Comparison of ENCODE assay signal across 14 mouse cellular contexts in the genomic region with DNA sequence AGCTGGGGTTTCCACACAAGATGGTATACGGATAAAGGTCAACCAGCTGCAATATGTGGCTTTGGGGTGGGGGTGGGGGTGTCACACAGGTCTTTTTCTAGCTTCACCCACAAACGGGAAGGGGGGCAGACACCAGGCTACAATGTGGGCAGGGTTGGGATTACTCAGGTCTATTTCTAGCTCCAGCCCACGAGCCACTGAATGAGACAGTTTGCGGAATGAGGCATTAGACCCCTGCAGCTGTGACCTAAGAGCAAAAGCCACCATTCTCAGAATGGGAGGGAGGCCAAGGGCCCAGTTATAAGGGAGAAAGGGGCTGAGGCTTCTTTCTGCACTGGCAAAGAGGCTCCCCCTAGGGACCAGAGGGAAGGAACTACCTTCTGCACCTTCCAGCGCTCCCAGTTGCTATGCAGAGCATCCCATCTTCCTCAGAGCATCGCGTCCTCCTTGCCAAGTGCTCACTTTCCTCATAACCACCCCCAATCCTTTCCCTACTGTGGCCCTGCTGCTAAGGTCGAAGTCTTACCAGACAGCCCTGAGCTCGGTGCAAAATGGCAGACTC. TPM values are rescaled to one million over a fixed set of nuclear protein-coding genes. Genes with fewer than 3 reads are reported as not detected.
DNase-seq lines count a peak whose midpoint lies in the region; ATAC-seq and TF ChIP-seq lines count a peak whose summit lies in the region.
"Had no signal": no experiment of that assay in that cellular context is flagged by ENCODE, and none has a peak within 500 bp of the region (broad histone marks: within the 10 kb centered on the region; RNA-seq: fewer than 3 reads in every experiment).

No protein-coding gene starts in this region.

- DNase-seq in cerebellum, adult 11-12 months, result peak; percentile 39
- DNase-seq in cerebellum, adult 9-11 months, result no peak
- DNase-seq in kidney, postnatal 0 days (ENCODE audit: low spot score), result no peak
- peak; percentile 12 for DNase-seq in thymus, postnatal 4 days
- DNase-seq in thymus, postnatal 36 days, result no peak
- no peak for DNase-seq in ovary, postnatal 14 days (ENCODE audit: low spot score)
- DNase-seq in kidney, postnatal 25 days, result no peak
- DNase-seq: adrenal gland, postnatal 25 days; kidney, postnatal 4 days had no signal

- H3K27ac ChIP-seq in kidney, postnatal 0 days, result no peak overlapping the region
- no peak overlapping the region for H3K27ac ChIP-seq in kidney, embryonic 14.5 days (ENCODE audit: low read depth, low read length)
- H3K27ac ChIP-seq: heart, embryonic 13.5 days; intestine, embryonic 15.5 days; limb, embryonic 13.5 days; lung, embryonic 15.5 days had no signal

- no peaks in the 10 kb centered on the region for H3K36me3 ChIP-seq in kidney, postnatal 0 days (ENCODE audit: insufficient read depth, low read length)
- no peaks in the 10 kb centered on the region for H3K36me3 ChIP-seq in kidney, embryonic 14.5 days (ENCODE audit: control insufficient read depth, insufficient read depth, low read length)
- H3K36me3 ChIP-seq: heart, embryonic 13.5 days; intestine, embryonic 15.5 days; limb, embryonic 13.5 days; lung, embryonic 15.5 days had no signal

- no peak overlapping the region for H3K4me2 ChIP-seq in kidney, postnatal 0 days (ENCODE audit: low read length)
- H3K4me2 ChIP-seq in kidney, embryonic 14.5 days (replicated peaks; ENCODE audit: low read depth, low read length), result no peak overlapping the region
- H3K4me2 ChIP-seq: heart, embryonic 13.5 days; intestine, embryonic 15.5 days; limb, embryonic 13.5 days; lung, embryonic 15.5 days had no signal

- 54% methylated on average over 9 of the region's 9 CpGs for WGBS in kidney, postnatal 0 days
- WGBS in kidney, embryonic 14.5 days, result 48% methylated on average over 9 of the region's 9 CpGs

- H3K4me1 ChIP-seq in kidney, postnatal 0 days (replicated peaks; ENCODE audit: insufficient read depth, low read length), result peaks cover 17% of the 10 kb centered on the region
- peaks cover 37% of the 10 kb centered on the region for H3K4me1 ChIP-seq in kidney, embryonic 14.5 days (ENCODE audit: control insufficient read depth, insufficient read depth, low read length)

- no peaks in the 10 kb centered on the region for H3K9me3 ChIP-seq in kidney, postnatal 0 days (replicated peaks; ENCODE audit: low read length)
- H3K9me3 ChIP-seq in kidney, embryonic 14.5 days (ENCODE audit: control insufficient read depth, low read length), result no peaks in the 10 kb centered on the region
- H3K9me3 ChIP-seq: heart, embryonic 13.5 days; intestine, embryonic 15.5 days; limb, embryonic 13.5 days; lung, embryonic 15.5 days had no signal

- H3K4me3 ChIP-seq in kidney, postnatal 0 days (replicated peaks; ENCODE audit: low read depth, low read length), result no peak overlapping the region
- no peak overlapping the region for H3K4me3 ChIP-seq in kidney, embryonic 14.5 days (ENCODE audit: low read length)
- H3K4me3 ChIP-seq: heart, embryonic 13.5 days; intestine, embryonic 15.5 days; limb, embryonic 13.5 days; lung, embryonic 15.5 days had no signal

- peak; percentile 23 for TF ChIP-seq CTCF in kidney, postnatal 0 days (IDR thresholded peaks at IDR 0.05; ENCODE audit: low read depth)

- H3K9ac ChIP-seq in kidney, postnatal 0 days (ENCODE audit: low read depth, low read length), result no peak overlapping the region
- no peak overlapping the region for H3K9ac ChIP-seq in kidney, embryonic 14.5 days (ENCODE audit: low read depth, low read length)
- H3K9ac ChIP-seq: heart, embryonic 13.5 days; intestine, embryonic 15.5 days; limb, embryonic 13.5 days; lung, embryonic 15.5 days had no signal

- ATAC-seq in kidney, postnatal 0 days (replicated peaks; ENCODE audit: low FRiP score, low read depth), result no peak
- no peak for ATAC-seq in kidney, embryonic 14.5 days (ENCODE audit: low FRiP score, low TSS enrichment)
- ATAC-seq: intestine, embryonic 15.5 days had no signal

- H3K27me3 ChIP-seq in kidney, postnatal 0 days (ENCODE audit: insufficient read depth, low read length), result no peaks in the 10 kb centered on the region
- no peaks in the 10 kb centered on the region for H3K27me3 ChIP-seq in kidney, embryonic 14.5 days (ENCODE audit: control insufficient read depth, insufficient read depth, low read length)
- H3K27me3 ChIP-seq: heart, embryonic 13.5 days; limb, embryonic 13.5 days had no signal

RNA-seq across cellular contexts. Expression of a gene that starts 44.4 kb away (rescaled TPM):
- polyA plus RNA-seq in kidney, postnatal 0 days (2015; fragmentation: Nextera tagmentation; extraction: Ambion mirVana), result 35.4 and 36.7 TPM in 2 replicates
- 53.2 and 56.6 TPM in 2 replicates for polyA plus RNA-seq in kidney, embryonic 14.5 days (2014; fragmentation: Nextera tagmentation; extraction: Ambion mirVana)

Comparison
In these comparisons a context has a peak if more than half of its experiments do, and no peak if none do; other contexts are left out.
1. DNase-seq: peak in cerebellum, adult 11-12 months (single experiment) and thymus, postnatal 4 days (single experiment); none in cerebellum, adult 9-11 months (single experiment), kidney, postnatal 0 days (single experiment), thymus, postnatal 36 days (0 of 2), ovary, postnatal 14 days (single experiment) and kidney, postnatal 25 days (0 of 2).